Mouse (Mus musculus) duodenum, adult 2 months (tissue): ENCODE measurements around the gene Thbd. TPM values are rescaled to one million over a fixed set of nuclear protein-coding genes. Genes with fewer than 3 reads are reported as not detected.

Source experiments
- polyA plus RNA-seq: library from polyadenylated mRNA; depleted of rRNA; stranded (reverse); fragments of >200 nt; gene quantifications from 2 replicates; pipeline ENCODE4 v1.2.3, GENCODE M21; 2012; ENCODE audit warnings: low replicate concordance; rRNA removed

Thbd gene
- 9.1 and 17.2 TPM in 2 replicates for polyA plus RNA-seq

GRCm38 (mm10) chr2:148407870-148408760, at the start of gene Thbd:
Gene Thbd (minus strand): TSS chr2:148408188.

GRCm38 (mm10) chr2:148443249-148443958, 35.4 kb upstream of the Thbd start, which contains the start of gene Cd93:
Gene Cd93 (minus strand): TSS chr2:148443563.

GRCm38 (mm10) chr2:148395131-148396051, 12.6 kb downstream of the Thbd start, which contains the start of gene Sstr4:
Gene Sstr4 (plus strand): TSS chr2:148395344.

Other genes starting within 250 kb of the Thbd start
- gene Sstr4, start 12.8 kb downstream of the Thbd start, polyA plus RNA-seq = 0.25 and 0.51 TPM in 2 replicates
- 1.3 TPM in 2 replicates for gene Cd93, start 35.4 kb upstream of the Thbd start, polyA plus RNA-seq